Mouse (Mus musculus): ENCODE results near the gene Hdac7.

DNA sequence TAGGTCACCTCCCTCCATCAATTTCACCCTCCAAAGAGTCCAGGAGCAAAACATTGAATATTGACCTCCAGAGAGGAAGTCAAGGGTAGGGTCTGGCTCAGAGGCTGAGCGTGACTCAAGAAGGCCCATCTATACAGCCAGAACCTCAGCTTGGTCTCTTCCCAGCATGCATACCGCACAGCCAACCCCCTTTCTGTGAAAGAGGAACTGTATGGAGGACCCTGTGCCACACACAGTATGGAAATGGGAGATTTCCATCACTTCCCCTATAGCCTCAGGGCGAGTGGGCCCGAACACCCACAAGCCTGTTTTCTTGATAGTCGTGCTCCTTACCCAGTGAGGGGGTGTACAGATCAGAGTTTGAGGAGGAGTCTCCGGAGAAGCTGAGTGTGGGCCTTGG, 24.7 kb upstream of the Hdac7 start:
- TF ChIP-seq CTCF (IDR thresholded peaks at IDR 0.05; ENCODE audit: low read depth): no peak
- TF ChIP-seq EP300 (IDR thresholded peaks at IDR 0.05; ENCODE audit: low read depth): no peak

All from liver, postnatal 0 days (tissue).